Mouse (Mus musculus) bone marrow, adult 2 months (tissue): ENCODE measurements around the gene Mettl27.

Experiments used
- CTCF ChIP-seq: fragments of 200-500 bp; IDR thresholded peaks from 2 replicates; pipeline ENCODE4 v1.5.1; 2011; ENCODE audit warnings: low read length, control low read depth; ENCODE audit not compliant: control insufficient read depth, insufficient read depth
- POLR2A ChIP-seq: fragments of 200-500 bp; IDR thresholded peaks from 2 replicates; pipeline ENCODE4 v1.6.1; 2011; ENCODE audit warnings: low read depth, mild to moderate bottlenecking, control low read depth, low read length, borderline replicate concordance; ENCODE audit not compliant: control insufficient read depth

- TF ChIP-seq CTCF (no peak), POLR2A (no peak)
Measured at GRCm38 (mm10) chr5:134901012-134901643, 31.0 kb upstream of the Mettl27 start.
